Mouse (Mus musculus) limb, embryonic 15.5 days (tissue): ENCODE data around the gene Nme2. TPM values are rescaled to one million over a fixed set of nuclear protein-coding genes. Genes with fewer than 3 reads are reported as not detected.

Experiments
- ATAC-seq: fragments of 200-750 bp; cut with Nextera tagmentation; 2 replicates; pipeline ENCODE4 v1.8.0; 2017; ENCODE audit warnings: low read depth, moderate TSS enrichment; ENCODE audit not compliant: insufficient number of reproducible peaks, low FRiP score, low TSS enrichment
- H3K27ac ChIP-seq: fragments of 300-500 bp; sonication (generic); 2 replicates; pipeline ENCODE4 v1.5.1; 2015; ENCODE audit warnings: moderate library complexity, mild to moderate bottlenecking, inconsistent platforms
- H3K27me3 ChIP-seq: fragments of 300-500 bp; sonication (generic); 2 replicates; pipeline ENCODE4 v1.6.1; 2015; ENCODE audit warnings: inconsistent platforms
- H3K36me3 ChIP-seq: fragments of 300-500 bp; sonication (generic); 2 replicates; pipeline ENCODE4 v1.6.1; 2015; ENCODE audit warnings: inconsistent platforms
- H3K4me1 ChIP-seq: fragments of 300-500 bp; sonication (generic); 2 replicates; pipeline ENCODE4 v1.6.1; 2015; ENCODE audit warnings: inconsistent platforms
- H3K4me2 ChIP-seq: fragments of 300-500 bp; sonication (generic); 2 replicates; pipeline ENCODE4 v1.6.1; 2015; ENCODE audit warnings: mild to moderate bottlenecking, inconsistent platforms
- H3K4me3 ChIP-seq: fragments of 300-500 bp; sonication (generic); 2 replicates; pipeline ENCODE4 v1.5.1; 2015; ENCODE audit warnings: mild to moderate bottlenecking, inconsistent platforms
- H3K9ac ChIP-seq: fragments of 300-500 bp; sonication (generic); 2 replicates; pipeline ENCODE4 v1.6.1; 2015; ENCODE audit warnings: inconsistent platforms
- H3K9me3 ChIP-seq: fragments of 300-500 bp; sonication (generic); 2 replicates; pipeline ENCODE4 v1.6.1; 2016; ENCODE audit warnings: inconsistent platforms
- WGBS: fragments of 180-500 bp; shearing (Covaris S2); methylation state at CpG from one replicate; pipeline ENCODE4 v1.1.7; 2015; 5-methylcytosine and 5-hydroxymethylcytosine counted together
- polyA plus RNA-seq: library from polyadenylated mRNA; unstranded; fragments of >200 nt; fragmentation: Nextera tagmentation; extraction: Ambion mirVana; gene quantifications from 2 replicates; pipeline ENCODE4 v1.2.1, GENCODE M21; 2015

The Nme2 gene
- 322 and 365 TPM in 2 replicates for polyA plus RNA-seq

- Histone ChIP-seq H3K9me3 (no peaks in the 10 kb centered on the region), H3K27ac (peak within 1 kb of the TSS; percentile 93), H3K4me1 (peaks cover 25% of the 10 kb centered on the region), H3K4me3 (peak within 1 kb of the TSS; percentile 63), H3K4me2 (peak within 1 kb of the TSS; percentile 89), H3K9ac (peak within 1 kb of the TSS; percentile 68), H3K36me3 (peaks cover 52% of the 10 kb centered on the region), H3K27me3 (no peaks in the 10 kb centered on the region)
- ATAC-seq: peak; percentile 15; the same call in 1 of the 2 replicates
- WGBS: 2% methylated on average over 6 of the region's 6 CpGs
These were observed at the start of gene Nme2 for GRCm38 (mm10) chr11:93956159-93956558. Gene Nme2 (minus strand): TSS chr11:93956259.

GRCm38 (mm10) chr11:94003346-94003745 is 47.3 kb upstream of the Nme2 start:
- Histone ChIP-seq H3K4me2 (no peak overlapping the region), H3K9ac (no peak overlapping the region), H3K4me3 (no peak overlapping the region), H3K4me1 (peaks cover 2% of the 10 kb centered on the region), H3K27me3 (no peaks in the 10 kb centered on the region), H3K36me3 (no peaks in the 10 kb centered on the region), H3K27ac (no peak overlapping the region), H3K9me3 (no peaks in the 10 kb centered on the region)
- 90% methylated on average over 2 of the region's 2 CpGs for WGBS
- ATAC-seq: no peak

- Histone ChIP-seq H3K9me3 (no peaks in the 10 kb centered on the region), H3K36me3 (no peaks in the 10 kb centered on the region), H3K27me3 (no peaks in the 10 kb centered on the region), H3K27ac (no peak overlapping the region), H3K4me1 (peaks cover 23% of the 10 kb centered on the region), H3K4me2 (no peak overlapping the region), H3K4me3 (no peak overlapping the region), H3K9ac (no peak overlapping the region)
- no peak for ATAC-seq
These were observed 43.2 kb upstream of the Nme2 start for GRCm38 (mm10) chr11:93999276-93999675.

DNA sequence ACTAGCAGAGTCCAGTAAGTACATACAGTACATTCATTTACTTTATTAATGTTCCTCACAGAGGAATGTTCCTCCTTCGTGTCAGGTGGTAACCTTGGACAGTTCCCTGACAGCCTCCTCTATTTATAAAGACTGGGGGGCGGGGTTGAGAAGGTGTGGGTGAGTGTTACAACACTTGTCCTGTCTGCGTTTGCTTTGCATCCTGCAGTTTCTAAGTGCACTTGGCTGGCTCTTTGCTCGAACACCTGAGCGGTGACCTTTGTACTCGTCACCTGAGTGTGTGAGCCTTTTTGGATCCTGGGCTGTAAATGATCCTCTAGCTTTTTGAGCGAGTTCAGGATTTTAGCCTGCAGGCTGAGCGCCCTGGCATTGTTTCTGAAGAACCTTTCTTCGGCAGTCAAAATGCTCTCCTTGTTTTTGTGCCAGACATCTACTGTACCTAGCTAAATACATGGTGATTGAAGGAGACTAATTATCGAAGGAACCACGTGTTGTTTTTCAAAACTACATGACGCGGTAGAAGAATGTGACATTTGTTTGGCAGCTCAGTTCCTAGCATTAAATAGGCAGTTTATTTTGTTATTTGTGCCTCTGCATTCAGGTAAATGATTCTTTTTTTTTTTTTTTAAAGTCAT is 41.2 kb upstream of the Nme2 start:
- Histone ChIP-seq H3K9me3 (no peaks in the 10 kb centered on the region), H3K27ac (0 out of 2 replicates have a peak overlapping the region, but pooled peaks have one; percentile 97), H3K36me3 (no peaks in the 10 kb centered on the region), H3K4me3 (peak overlapping the region; percentile 97), H3K4me1 (peaks cover 23% of the 10 kb centered on the region), H3K4me2 (peak overlapping the region; percentile 83), H3K27me3 (no peaks in the 10 kb centered on the region; the same call in 1 of the 2 replicates), H3K9ac (no peak overlapping the region)
- no peak for ATAC-seq
- WGBS: 26% methylated on average over 13 of the region's 13 CpGs

- Histone ChIP-seq H3K36me3 (no peaks in the 10 kb centered on the region), H3K27ac (peak overlapping the region; percentile 97), H3K4me3 (peak overlapping the region; percentile 97), H3K4me1 (peaks cover 23% of the 10 kb centered on the region), H3K9ac (peak overlapping the region; percentile 88), H3K27me3 (no peaks in the 10 kb centered on the region; the same call in 1 of the 2 replicates), H3K9me3 (no peaks in the 10 kb centered on the region), H3K4me2 (peak overlapping the region; percentile 83)
- no peak; the same call in 1 of the 2 replicates for ATAC-seq
- under 1% methylated on average over 58 of the region's 58 CpGs for WGBS
These were observed 40.5 kb upstream of the Nme2 start for GRCm38 (mm10) chr11:93996306-93997140.

GRCm38 (mm10) chr11:93995720-93996305 is 39.8 kb upstream of the Nme2 start, which contains the start of gene Spag9:
Gene Spag9 (plus strand): TSS chr11:93996091.
- Histone ChIP-seq H3K27ac (peak within 1 kb of the TSS; percentile 97), H3K9ac (peak within 1 kb of the TSS; percentile 88), H3K9me3 (no peaks in the 10 kb centered on the region), H3K4me1 (peaks cover 23% of the 10 kb centered on the region), H3K4me2 (peak within 1 kb of the TSS; percentile 83), H3K27me3 (no peaks in the 10 kb centered on the region; the same call in 1 of the 2 replicates), H3K36me3 (no peaks in the 10 kb centered on the region), H3K4me3 (peak within 1 kb of the TSS; percentile 97)
- ATAC-seq: peak; percentile 92
- WGBS: under 1% methylated on average over 65 of the region's 70 CpGs

GRCm38 (mm10) chr11:93995111-93995719 is 39.2 kb upstream of the Nme2 start:
- Histone ChIP-seq H3K9me3 (no peaks in the 10 kb centered on the region), H3K36me3 (no peaks in the 10 kb centered on the region), H3K4me2 (peak overlapping the region; percentile 83), H3K4me3 (peak overlapping the region; percentile 97), H3K27ac (peak overlapping the region; percentile 97), H3K4me1 (peaks cover 23% of the 10 kb centered on the region), H3K9ac (peak overlapping the region; percentile 52), H3K27me3 (no peaks in the 10 kb centered on the region; the same call in 1 of the 2 replicates)
- WGBS: 5% methylated on average over 15 of the region's 15 CpGs
- ATAC-seq: peak; percentile 74

GRCm38 (mm10) chr11:93994531-93994930 is 38.5 kb upstream of the Nme2 start:
- no peak overlapping the region for H3K9ac ChIP-seq
- H3K4me2 ChIP-seq: peak overlapping the region; percentile 83
- H3K36me3 ChIP-seq: no peaks in the 10 kb centered on the region
- no peaks in the 10 kb centered on the region for H3K9me3 ChIP-seq
- peak overlapping the region; percentile 97 for H3K27ac ChIP-seq
- no peaks in the 10 kb centered on the region; the same call in 1 of the 2 replicates for H3K27me3 ChIP-seq
- peak overlapping the region; percentile 97 for H3K4me3 ChIP-seq
- ATAC-seq: no peak
- peaks cover 23% of the 10 kb centered on the region for H3K4me1 ChIP-seq
- 58% methylated on average over 5 of the region's 5 CpGs for WGBS

DNA sequence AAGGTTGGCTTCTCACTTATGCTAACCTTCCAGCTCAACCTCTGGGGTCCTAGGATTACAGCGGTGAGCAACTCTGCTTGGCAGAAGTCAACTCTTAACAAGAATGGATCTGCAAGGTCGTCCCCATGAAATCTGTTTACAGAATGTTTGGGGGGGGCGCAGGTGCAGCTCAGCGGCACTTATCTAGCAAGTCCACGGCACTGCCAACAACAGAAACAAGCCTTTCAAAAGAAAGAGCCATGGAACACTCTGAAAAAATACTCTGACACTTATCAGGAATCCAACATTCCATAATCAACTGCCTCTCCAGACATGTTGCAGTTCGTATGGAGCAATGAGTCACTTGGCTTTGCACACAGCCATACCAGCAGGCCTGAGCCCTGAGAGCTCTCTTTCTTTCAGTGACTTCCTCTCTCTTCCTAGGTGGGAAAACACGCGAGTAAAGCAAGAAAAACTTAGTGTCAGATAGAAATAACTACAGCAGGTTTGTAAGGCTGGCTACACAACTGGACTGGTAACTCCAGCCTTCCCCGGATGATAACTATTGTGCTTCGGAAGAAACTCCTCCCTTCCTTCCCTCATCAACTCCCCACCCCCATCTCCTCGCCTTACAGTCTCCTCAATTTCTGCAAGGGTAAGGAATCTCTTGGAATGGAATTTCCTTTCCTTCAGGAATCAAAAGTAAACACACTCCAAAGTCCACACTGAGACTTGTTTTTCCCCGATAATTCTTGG is 32.4 kb upstream of the Nme2 start:
- H3K4me2 ChIP-seq: no peak overlapping the region
- 49% methylated on average over 12 of the region's 12 CpGs for WGBS

GRCm38 (mm10) chr11:93987625-93988327 is 31.7 kb upstream of the Nme2 start:
- 72% methylated on average over 8 of the region's 8 CpGs for WGBS
- Histone ChIP-seq H3K9me3 (no peaks in the 10 kb centered on the region), H3K4me2 (no peak overlapping the region), H3K4me3 (no peak overlapping the region), H3K27me3 (no peaks in the 10 kb centered on the region; the same call in 1 of the 2 replicates), H3K36me3 (no peaks in the 10 kb centered on the region), H3K27ac (peak overlapping the region; percentile 74), H3K4me1 (no peaks in the 10 kb centered on the region), H3K9ac (no peak overlapping the region)
- ATAC-seq: no peak

More for the DNA sequence above, 32.4 kb upstream of the Nme2 start:
- H3K9me3 ChIP-seq: no peaks in the 10 kb centered on the region
- no peaks in the 10 kb centered on the region for H3K4me1 ChIP-seq
- H3K4me3 ChIP-seq: no peak overlapping the region
- no peaks in the 10 kb centered on the region for H3K36me3 ChIP-seq
- no peak for ATAC-seq
- H3K27ac ChIP-seq: peak overlapping the region; percentile 74
- H3K27me3 ChIP-seq: no peaks in the 10 kb centered on the region; the same call in 1 of the 2 replicates
- H3K9ac ChIP-seq: no peak overlapping the region
